Mouse (Mus musculus) heart, adult 2 months (tissue): ENCODE results near the gene Ccdc82.

Experiments
- EP300 ChIP-seq: fragments of 200-500 bp; IDR thresholded peaks from 2 replicates; pipeline ENCODE4 v1.6.1; 2011; ENCODE audit warnings: low read depth, low read length, control low read depth; ENCODE audit not compliant: insufficient read depth
- POLR2A ChIP-seq: fragments of 200-500 bp; IDR thresholded peaks from 2 replicates; pipeline ENCODE4 v1.6.1; 2011; ENCODE audit warnings: mild to moderate bottlenecking, low read depth, low read length, control low read depth; ENCODE audit not compliant: insufficient read depth

- TF ChIP-seq POLR2A (no peak), EP300 (no peak)
Observed at GRCm38 (mm10) chr9:13300891-13301782, 54.4 kb downstream of the Ccdc82 start.
